Mouse (Mus musculus) midbrain, embryonic 11.5 days (tissue): Measurements from ENCODE around the gene Hist1h4f. TPM values are rescaled to one million over a fixed set of nuclear protein-coding genes. Genes with fewer than 3 reads are reported as not detected.
"Not testable (repeated sequence)": the region's sequence is repeated elsewhere in the genome, so short reads cannot be mapped to it uniquely, and the experiment has no call there.

Experiments used
- ATAC-seq: fragments of 200-750 bp; cut with Nextera tagmentation; 2 replicates; pipeline ENCODE4 v1.8.0; 2017; ENCODE audit warnings: moderate TSS enrichment, moderate library complexity; ENCODE audit not compliant: low FRiP score
- DNase-seq: peaks from one replicate; pipeline ENCODE4 v3.0.0; 2015; ENCODE audit warnings: low spot score; ENCODE audit errors: missing footprints
- H3K27ac ChIP-seq: fragments of 300-500 bp; sonication (generic); 2 replicates; pipeline ENCODE4 v1.5.1; 2014; ENCODE audit warnings: low read depth, low read length
- H3K27me3 ChIP-seq: fragments of 300-500 bp; sonication (generic); 2 replicates; pipeline ENCODE4 v1.6.1; 2014; ENCODE audit warnings: mild to moderate bottlenecking, low read length, moderate library complexity, mixed read lengths; ENCODE audit not compliant: control insufficient read depth, insufficient read depth
- H3K36me3 ChIP-seq: fragments of 300-500 bp; sonication (generic); 2 replicates; pipeline ENCODE4 v1.6.1; 2014; ENCODE audit warnings: mild to moderate bottlenecking, low read length, moderate library complexity, mixed read lengths; ENCODE audit not compliant: control insufficient read depth, insufficient read depth
- H3K4me1 ChIP-seq: fragments of 300-500 bp; sonication (generic); 2 replicates; pipeline ENCODE4 v1.6.1; 2014; ENCODE audit warnings: low read length; ENCODE audit not compliant: control insufficient read depth, insufficient read depth
- H3K4me2 ChIP-seq: fragments of 300-500 bp; sonication (generic); 2 replicates; pipeline ENCODE4 v1.6.1; 2014; ENCODE audit warnings: mild to moderate bottlenecking, moderate library complexity
- H3K4me3 ChIP-seq: fragments of 300-500 bp; sonication (generic); 2 replicates; pipeline ENCODE4 v1.5.1; 2014; ENCODE audit warnings: low read depth, low read length
- H3K9ac ChIP-seq: fragments of 300-500 bp; sonication (generic); 2 replicates; pipeline ENCODE4 v1.6.1; 2014; ENCODE audit warnings: low read length
- H3K9me3 ChIP-seq: fragments of 300-500 bp; sonication (generic); 2 replicates; pipeline ENCODE4 v1.6.1; 2016; ENCODE audit warnings: low read length; ENCODE audit not compliant: control insufficient read depth
- WGBS: fragments of 180-500 bp; shearing (Covaris S2); extraction: QIAGEN DNeasy Blood & Tissue Kit; methylation state at CpG from one replicate; pipeline ENCODE4 v1.1.7; 2014; 5-methylcytosine and 5-hydroxymethylcytosine counted together
- polyA plus RNA-seq: library from polyadenylated mRNA; unstranded; fragments of >200 nt; fragmentation: Nextera tagmentation; extraction: Ambion mirVana; gene quantifications from 2 replicates; pipeline ENCODE4 v1.2.1, GENCODE M21; 2014

The Hist1h4f gene
- polyA plus RNA-seq, 1 experiment from 2014 or later = 0.53 TPM

- Histone ChIP-seq H3K27me3 (no peaks in the 10 kb centered on the region), H3K4me2 (no peak overlapping the region), H3K27ac (no peak overlapping the region; the same call in 1 of the 2 replicates), H3K36me3 (no peaks in the 10 kb centered on the region), H3K9me3 (no peaks in the 10 kb centered on the region), H3K4me3 (no peak overlapping the region), H3K9ac (no peak overlapping the region), H3K4me1 (peaks cover 12% of the 10 kb centered on the region)
- 100% methylated on average over 1 of the region's 1 CpGs for WGBS
- no peak for ATAC-seq
- DNase-seq = peak; percentile 84
Measured at GRCm38 (mm10) chr13:23577835-23578234, 26.4 kb upstream of the Hist1h4f start.

GRCm38 (mm10) chr13:23576906-23577639 lies 25.6 kb upstream of the Hist1h4f start:
- Histone ChIP-seq H3K4me1 (peaks cover 11% of the 10 kb centered on the region), H3K27me3 (no peaks in the 10 kb centered on the region), H3K4me3 (peak overlapping the region; percentile 39), H3K4me2 (peak overlapping the region; percentile 61), H3K9ac (peak overlapping the region; percentile 77), H3K27ac (peak overlapping the region; percentile 81), H3K9me3 (no peaks in the 10 kb centered on the region), H3K36me3 (no peaks in the 10 kb centered on the region)
- 50% methylated on average over 6 of the region's 6 CpGs for WGBS
- ATAC-seq (no peak), DNase-seq (peak; percentile 91)

DNA sequence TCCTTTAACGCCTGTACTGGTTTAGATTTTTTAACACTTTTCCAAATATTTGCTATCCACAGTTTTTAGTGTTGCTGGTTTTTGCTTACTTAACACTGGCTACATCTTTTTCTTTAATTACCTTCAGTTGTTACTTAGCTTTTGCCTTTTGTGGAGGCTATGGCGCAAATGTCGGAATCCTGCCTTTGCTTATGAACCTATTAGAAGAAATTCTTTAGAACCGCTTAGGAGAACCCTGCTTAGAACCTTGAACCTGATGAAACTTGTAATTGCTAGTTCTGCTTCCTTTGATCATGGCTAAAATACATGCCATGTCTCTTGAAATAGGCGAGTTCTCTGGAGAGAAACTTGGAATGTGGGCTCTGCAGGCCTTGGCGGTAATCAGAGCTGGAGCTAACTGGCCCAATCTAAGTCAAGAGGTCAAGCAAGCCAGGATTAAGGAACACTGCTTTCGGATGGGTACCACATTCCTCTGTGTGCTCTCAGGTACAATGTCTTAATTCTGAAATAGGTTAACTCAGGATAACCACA lies 25.0 kb upstream of the Hist1h4f start:
- H3K27me3 ChIP-seq = no peaks in the 10 kb centered on the region
- H3K4me1 ChIP-seq = peaks cover 11% of the 10 kb centered on the region
- no peaks in the 10 kb centered on the region for H3K9me3 ChIP-seq
- H3K36me3 ChIP-seq = no peaks in the 10 kb centered on the region
- H3K4me3 ChIP-seq = peak overlapping the region; percentile 39
- H3K4me2 ChIP-seq = peak overlapping the region; percentile 61
- H3K9ac ChIP-seq = peak overlapping the region; percentile 77
- WGBS = 1% methylated on average over 7 of the region's 7 CpGs
- ATAC-seq (no peak), DNase-seq (peak; percentile 93)
- H3K27ac ChIP-seq = peak overlapping the region; percentile 81

DNA sequence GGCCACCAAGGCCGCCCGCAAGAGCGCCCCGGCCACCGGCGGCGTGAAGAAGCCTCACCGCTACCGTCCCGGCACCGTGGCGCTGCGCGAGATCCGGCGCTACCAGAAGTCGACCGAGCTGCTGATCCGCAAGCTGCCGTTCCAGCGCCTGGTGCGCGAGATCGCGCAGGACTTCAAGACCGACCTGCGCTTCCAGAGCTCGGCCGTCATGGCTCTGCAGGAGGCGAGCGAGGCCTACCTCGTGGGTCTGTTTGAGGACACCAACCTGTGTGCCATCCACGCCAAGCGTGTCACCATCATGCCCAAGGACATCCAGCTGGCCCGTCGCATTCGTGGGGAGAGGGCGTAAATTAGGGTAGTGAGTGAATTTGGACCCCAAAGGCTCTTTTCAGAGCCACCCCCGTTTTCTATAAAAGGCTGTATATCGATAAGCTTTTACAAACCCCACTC lies 24.4 kb upstream of the Hist1h4f start:
- peak overlapping the region; percentile 81 for H3K27ac ChIP-seq
- peak; percentile 92 for DNase-seq
- H3K36me3 ChIP-seq, H3K27me3 ChIP-seq, H3K9me3 ChIP-seq, ATAC-seq: not testable (repeated sequence)
- peaks cover 11% of the 10 kb centered on the region for H3K4me1 ChIP-seq
- peak overlapping the region; percentile 39 for H3K4me3 ChIP-seq
- peak overlapping the region; percentile 77 for H3K9ac ChIP-seq
- under 1% methylated on average over 11 of the region's 40 CpGs for WGBS
- H3K4me2 ChIP-seq = peak overlapping the region; percentile 61

DNA sequence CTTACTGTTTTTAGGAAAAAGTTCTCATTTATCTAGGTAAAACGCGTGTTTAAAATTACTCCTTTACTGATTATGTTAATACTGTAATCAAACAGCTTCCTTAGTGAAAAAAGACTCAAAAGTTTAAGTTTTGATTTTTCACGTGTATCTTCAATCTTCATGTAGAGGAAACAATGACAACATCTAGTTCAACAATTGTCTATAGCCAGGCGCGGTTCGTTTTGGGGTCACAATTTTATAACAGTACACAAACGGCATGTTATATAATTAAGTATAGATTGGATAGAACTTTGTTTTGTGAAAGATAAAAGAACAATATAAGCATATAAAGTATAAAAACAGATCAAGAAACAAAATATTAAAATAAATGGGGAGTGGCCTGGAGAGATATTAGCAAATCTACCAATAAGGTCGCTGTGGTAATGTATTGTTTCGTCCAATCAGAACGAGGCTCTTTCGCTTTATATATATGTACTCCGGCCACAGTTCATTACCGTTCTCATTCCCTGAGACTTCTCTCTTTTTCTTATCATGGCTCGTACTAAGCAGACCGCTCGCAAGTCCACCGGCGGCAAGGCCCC lies 23.9 kb upstream of the Hist1h4f start, which contains the start of gene Hist1h3d:
TSS of gene Hist1h3d (plus strand) at position 493 of the 581 bp plus-strand sequence.
- Histone ChIP-seq H3K9ac (peak within 1 kb of the TSS; percentile 77), H3K9me3 (no peaks in the 10 kb centered on the region), H3K4me2 (peak within 1 kb of the TSS; percentile 61), H3K4me1 (peaks cover 11% of the 10 kb centered on the region), H3K27me3 (no peaks in the 10 kb centered on the region), H3K27ac (peak within 1 kb of the TSS; percentile 83), H3K36me3 (no peaks in the 10 kb centered on the region), H3K4me3 (peak within 1 kb of the TSS; percentile 39)
- ATAC-seq = peak; percentile 60
- peak; percentile 94 for DNase-seq
- WGBS = under 1% methylated on average over 18 of the region's 18 CpGs

DNA sequence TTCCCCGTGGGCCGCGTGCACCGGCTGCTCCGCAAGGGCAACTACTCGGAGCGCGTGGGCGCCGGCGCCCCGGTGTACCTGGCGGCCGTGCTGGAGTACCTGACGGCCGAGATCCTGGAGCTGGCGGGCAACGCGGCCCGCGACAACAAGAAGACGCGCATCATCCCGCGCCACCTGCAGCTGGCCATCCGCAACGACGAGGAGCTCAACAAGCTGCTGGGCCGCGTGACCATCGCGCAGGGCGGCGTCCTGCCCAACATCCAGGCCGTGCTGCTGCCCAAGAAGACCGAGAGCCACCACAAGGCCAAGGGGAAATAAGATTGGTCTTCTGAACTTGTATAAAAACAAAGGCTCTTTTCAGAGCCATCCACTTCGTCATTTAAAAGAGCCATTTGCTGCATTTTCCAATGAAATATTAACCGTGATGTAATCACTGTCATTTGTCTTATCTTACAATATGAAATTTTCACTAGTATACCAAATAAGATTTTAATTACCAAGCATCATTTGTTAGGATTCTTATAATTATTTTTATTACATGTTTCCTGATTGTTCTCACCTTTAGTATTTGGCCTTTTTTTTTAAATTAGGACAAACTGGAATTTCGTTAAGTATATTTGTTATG lies 23.2 kb upstream of the Hist1h4f start:
- H3K27me3 ChIP-seq, H3K9me3 ChIP-seq, H3K36me3 ChIP-seq, ATAC-seq: not testable (repeated sequence)
- peaks cover 15% of the 10 kb centered on the region for H3K4me1 ChIP-seq
- 0% methylated on average over 4 of the region's 39 CpGs for WGBS
- DNase-seq = peak; percentile 92
- H3K27ac ChIP-seq = peak overlapping the region; percentile 83
- peak overlapping the region; percentile 62 for H3K9ac ChIP-seq
- peak overlapping the region; percentile 61 for H3K4me2 ChIP-seq
- peak overlapping the region; percentile 27; the same call in 1 of the 2 replicates for H3K4me3 ChIP-seq

- DNase-seq (peak; percentile 98), ATAC-seq (peak; percentile 90)
- peaks cover 15% of the 10 kb centered on the region for H3K4me1 ChIP-seq
- H3K27me3 ChIP-seq, H3K36me3 ChIP-seq, H3K9me3 ChIP-seq: not testable (repeated sequence)
- H3K9ac ChIP-seq = peak within 1 kb of the TSS; percentile 62
- WGBS = 0% methylated on average over 24 of the region's 42 CpGs
- peak within 1 kb of the TSS; percentile 93 for H3K27ac ChIP-seq
- peak within 1 kb of the TSS; percentile 39; the same call in 1 of the 2 replicates for H3K4me3 ChIP-seq
- H3K4me2 ChIP-seq = peak within 1 kb of the TSS; percentile 63
Measured at GRCm38 (mm10) chr13:23573898-23574524, 22.6 kb upstream of the Hist1h4f start, which contains the start of the genes Hist1h2bf and Hist1h2ad. Gene Hist1h2bf (minus strand): TSS chr13:23574196. Gene Hist1h2ad (plus strand): TSS chr13:23574381.

DNA sequence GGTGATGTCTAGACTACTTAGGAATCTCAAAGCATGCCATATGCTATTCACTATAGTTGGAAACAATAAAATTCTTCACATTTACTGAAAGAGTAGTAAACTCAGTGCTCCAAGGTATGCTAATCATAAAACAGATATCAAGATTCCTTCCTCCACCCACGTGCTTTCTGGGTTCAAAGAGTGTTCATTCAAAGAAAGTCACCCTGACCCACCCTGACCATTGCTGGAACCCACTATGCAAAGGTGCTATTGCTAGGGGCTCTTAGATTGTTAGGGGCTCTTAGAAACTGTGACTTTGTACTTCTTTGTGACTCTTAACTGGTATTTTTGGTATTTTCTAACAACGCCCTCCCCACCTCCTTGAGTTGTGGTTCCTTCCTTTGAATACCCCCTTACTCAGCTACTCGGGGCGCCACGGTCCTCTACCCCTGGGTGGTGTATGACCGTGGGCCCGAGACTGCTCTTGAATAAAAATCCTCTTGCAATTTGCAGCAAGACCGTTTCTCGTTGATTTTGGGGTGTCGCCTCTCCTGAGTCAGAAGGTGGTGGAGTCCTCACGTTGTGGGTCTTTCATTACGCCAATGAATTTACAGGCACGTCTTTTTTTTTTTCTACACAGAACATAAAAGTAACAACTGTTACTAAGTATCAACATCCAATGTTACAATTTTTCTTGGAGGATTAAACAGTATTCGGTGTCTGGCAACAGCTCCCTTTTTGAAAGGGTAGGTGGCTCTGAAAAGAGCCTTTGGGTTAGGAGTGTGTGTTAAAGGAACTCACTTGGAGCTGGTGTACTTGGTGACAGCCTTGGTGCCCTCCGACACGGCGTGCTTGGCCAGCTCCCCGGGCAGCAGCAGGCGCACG lies 21.8 kb upstream of the Hist1h4f start:
- peak; percentile 91 for DNase-seq
- not testable (repeated sequence) for H3K36me3 ChIP-seq, H3K9me3 ChIP-seq, H3K27me3 ChIP-seq, ATAC-seq
- H3K9ac ChIP-seq = peak overlapping the region; percentile 55
- peak overlapping the region; percentile 93 for H3K27ac ChIP-seq
- peak overlapping the region; percentile 18; the same call in 1 of the 2 replicates for H3K4me3 ChIP-seq
- peak overlapping the region; percentile 63 for H3K4me2 ChIP-seq
- peaks cover 15% of the 10 kb centered on the region for H3K4me1 ChIP-seq
- WGBS = 11% methylated on average over 17 of the region's 20 CpGs
